Mouse (Mus musculus): ENCODE data around the gene Gm20481. TPM values are rescaled to one million over a fixed set of nuclear protein-coding genes. Genes with fewer than 3 reads are reported as not detected.
"Not testable (repeated sequence)": the region's sequence is repeated elsewhere in the genome, so short reads cannot be mapped to it uniquely, and the experiment has no call there.

Gm20481 gene
- polyA plus RNA-seq, 1 experiment from 2014 or later, result 0.99 TPM

GRCm38 (mm10) chr17:34941344-34942041, 28.2 kb upstream of the Gm20481 start:
- peak overlapping the region; percentile 15 for H3K4me3 ChIP-seq
- H3K9ac ChIP-seq, result peak overlapping the region; percentile 5; the same call in 1 of the 2 replicates
- WGBS, result 12% methylated on average over 15 of the region's 15 CpGs
- H3K9me3 ChIP-seq (replicated peaks), result no peaks in the 10 kb centered on the region
- peaks cover 6% of the 10 kb centered on the region; the same call in 1 of the 2 replicates for H3K4me1 ChIP-seq
- H3K4me2 ChIP-seq (replicated peaks), result peak overlapping the region; percentile 43
- no peaks in the 10 kb centered on the region for H3K36me3 ChIP-seq
- H3K27me3 ChIP-seq, result no peaks in the 10 kb centered on the region
- no peak overlapping the region for H3K27ac ChIP-seq
- no peak for ATAC-seq (ENCODE audit: low FRiP score)

GRCm38 (mm10) chr17:34943128-34943815, 26.4 kb upstream of the Gm20481 start:
- Histone ChIP-seq H3K4me1 (peaks cover 6% of the 10 kb centered on the region; the same call in 1 of the 2 replicates), H3K27ac (no peak overlapping the region), H3K27me3 (no peaks in the 10 kb centered on the region), H3K36me3 (no peaks in the 10 kb centered on the region), H3K9ac (no peak overlapping the region), H3K9me3 (replicated peaks) (no peaks in the 10 kb centered on the region), H3K4me2 (replicated peaks) (no peak overlapping the region), H3K4me3 (no peak overlapping the region)
- ATAC-seq (ENCODE audit: low FRiP score), result no peak
- 80% methylated on average over 4 of the region's 4 CpGs for whole genome bisulfite sequencing

- Histone ChIP-seq H3K4me2 (replicated peaks) (no peak overlapping the region), H3K27me3 (no peaks in the 10 kb centered on the region)
Measured at GRCm38 (mm10) chr17:34944362-34944761, 25.4 kb upstream of the Gm20481 start.

GRCm38 (mm10) chr17:34946486-34947140, 23.1 kb upstream of the Gm20481 start:
- H3K4me3 ChIP-seq, result no peak overlapping the region
- no peak overlapping the region for H3K27ac ChIP-seq
- 93% methylated on average over 5 of the region's 5 CpGs for WGBS
- no peak overlapping the region for H3K4me2 ChIP-seq (replicated peaks)
- H3K36me3 ChIP-seq, result peaks cover 17% of the 10 kb centered on the region
- H3K9ac ChIP-seq, result no peak overlapping the region
- no peaks in the 10 kb centered on the region for H3K27me3 ChIP-seq
- peaks cover 16% of the 10 kb centered on the region for H3K4me1 ChIP-seq
- ATAC-seq (ENCODE audit: low FRiP score), result no peak
- no peaks in the 10 kb centered on the region for H3K9me3 ChIP-seq (replicated peaks)

More at GRCm38 (mm10) chr17:34944362-34944761, 25.4 kb upstream of the Gm20481 start:
- Histone ChIP-seq H3K9ac (no peak overlapping the region), H3K9me3 (replicated peaks) (no peaks in the 10 kb centered on the region), H3K4me3 (no peak overlapping the region), H3K36me3 (peaks cover 1% of the 10 kb centered on the region), H3K27ac (no peak overlapping the region), H3K4me1 (peaks cover 6% of the 10 kb centered on the region; the same call in 1 of the 2 replicates)
- no peak for ATAC-seq (ENCODE audit: low FRiP score)

GRCm38 (mm10) chr17:34947606-34948005, 22.1 kb upstream of the Gm20481 start:
- H3K36me3 ChIP-seq, result peaks cover 17% of the 10 kb centered on the region
- 35% methylated on average over 8 of the region's 8 CpGs for WGBS
- peak overlapping the region; percentile 35; the same call in 1 of the 2 replicates for H3K27ac ChIP-seq
- H3K9ac ChIP-seq, result no peak overlapping the region
- no peak overlapping the region for H3K4me3 ChIP-seq
- H3K4me1 ChIP-seq, result peaks cover 13% of the 10 kb centered on the region
- no peak for ATAC-seq (ENCODE audit: low FRiP score)
- no peaks in the 10 kb centered on the region for H3K9me3 ChIP-seq (replicated peaks)
- no peak overlapping the region for H3K4me2 ChIP-seq (replicated peaks)
- no peaks in the 10 kb centered on the region for H3K27me3 ChIP-seq

- H3K9ac ChIP-seq; H3K9me3 ChIP-seq (replicated peaks); H3K4me3 ChIP-seq; H3K27ac ChIP-seq; H3K27me3 ChIP-seq; ATAC-seq (ENCODE audit: low FRiP score); H3K4me2 ChIP-seq (replicated peaks): not testable (repeated sequence)
- WGBS, result 65% methylated on average over 9 of the region's 9 CpGs
- Histone ChIP-seq H3K36me3 (peaks cover 17% of the 10 kb centered on the region), H3K4me1 (peaks cover 13% of the 10 kb centered on the region)
Measured at GRCm38 (mm10) chr17:34948721-34949552, 20.8 kb upstream of the Gm20481 start.

GRCm38 (mm10) chr17:34949553-34949969, 20.2 kb upstream of the Gm20481 start:
- Histone ChIP-seq H3K27me3 (no peaks in the 10 kb centered on the region), H3K4me3 (no peak overlapping the region), H3K4me1 (peaks cover 13% of the 10 kb centered on the region), H3K9me3 (replicated peaks) (no peaks in the 10 kb centered on the region), H3K4me2 (replicated peaks) (no peak overlapping the region), H3K27ac (no peak overlapping the region), H3K9ac (no peak overlapping the region), H3K36me3 (peaks cover 17% of the 10 kb centered on the region)
- no peak for ATAC-seq (ENCODE audit: low FRiP score)
- WGBS, result 41% methylated on average over 4 of the region's 4 CpGs

- peak overlapping the region; percentile 91 for H3K27ac ChIP-seq
- ATAC-seq (ENCODE audit: low FRiP score), result no peak
- peaks cover 13% of the 10 kb centered on the region for H3K4me1 ChIP-seq
- H3K4me3 ChIP-seq, result peak overlapping the region; percentile 82
- H3K36me3 ChIP-seq, result peaks cover 17% of the 10 kb centered on the region
- no peaks in the 10 kb centered on the region for H3K9me3 ChIP-seq (replicated peaks)
- WGBS, result 32% methylated on average over 10 of the region's 10 CpGs
- peaks cover 11% of the 10 kb centered on the region for H3K27me3 ChIP-seq
- peak overlapping the region; percentile 95 for H3K4me2 ChIP-seq (replicated peaks)
- H3K9ac ChIP-seq, result peak overlapping the region; percentile 95
Measured at GRCm38 (mm10) chr17:34950514-34951455, 18.9 kb upstream of the Gm20481 start.

- under 1% methylated on average over 29 of the region's 29 CpGs for WGBS
- Histone ChIP-seq H3K36me3 (peaks cover 17% of the 10 kb centered on the region), H3K4me2 (replicated peaks) (peak overlapping the region; percentile 95), H3K9ac (peak overlapping the region; percentile 95), H3K4me1 (peaks cover 13% of the 10 kb centered on the region), H3K27me3 (peaks cover 17% of the 10 kb centered on the region), H3K9me3 (replicated peaks) (no peaks in the 10 kb centered on the region), H3K27ac (peak overlapping the region; percentile 91), H3K4me3 (peak overlapping the region; percentile 82)
- ATAC-seq (ENCODE audit: low FRiP score), result no peak; the same call in none of the 2 replicates
Measured at GRCm38 (mm10) chr17:34951636-34952377, 17.9 kb upstream of the Gm20481 start.

- peak overlapping the region; percentile 82 for H3K4me3 ChIP-seq
- ATAC-seq (ENCODE audit: low FRiP score), result peak; percentile 82
- H3K4me2 ChIP-seq (replicated peaks), result peak overlapping the region; percentile 95
- peak overlapping the region; percentile 91 for H3K27ac ChIP-seq
- H3K9me3 ChIP-seq (replicated peaks), result no peaks in the 10 kb centered on the region
- peaks cover 20% of the 10 kb centered on the region for H3K27me3 ChIP-seq
- H3K36me3 ChIP-seq, result peaks cover 17% of the 10 kb centered on the region
- H3K4me1 ChIP-seq, result peaks cover 13% of the 10 kb centered on the region
- peak overlapping the region; percentile 95 for H3K9ac ChIP-seq
- WGBS, result 0% methylated on average over 23 of the region's 23 CpGs
Measured at GRCm38 (mm10) chr17:34952378-34953040, 17.2 kb upstream of the Gm20481 start.

Measured in hindbrain, embryonic 12.5 days (tissue).